Mouse (Mus musculus) lung, adult 2 months (tissue): Measurements from ENCODE around the gene Cacna2d3.

Source experiments
- CTCF ChIP-seq: fragments of 200-500 bp; IDR thresholded peaks from 2 replicates; pipeline ENCODE4 v1.5.1; 2011; ENCODE audit warnings: mild to moderate bottlenecking, low read length, control low read depth; ENCODE audit not compliant: insufficient read depth
- POLR2A ChIP-seq: fragments of 200-500 bp; IDR thresholded peaks from 2 replicates; pipeline ENCODE4 v1.6.1; 2011; ENCODE audit warnings: low read depth, mild to moderate bottlenecking, control low read depth, low read length, borderline replicate concordance; ENCODE audit errors: extremely low read depth

DNA sequence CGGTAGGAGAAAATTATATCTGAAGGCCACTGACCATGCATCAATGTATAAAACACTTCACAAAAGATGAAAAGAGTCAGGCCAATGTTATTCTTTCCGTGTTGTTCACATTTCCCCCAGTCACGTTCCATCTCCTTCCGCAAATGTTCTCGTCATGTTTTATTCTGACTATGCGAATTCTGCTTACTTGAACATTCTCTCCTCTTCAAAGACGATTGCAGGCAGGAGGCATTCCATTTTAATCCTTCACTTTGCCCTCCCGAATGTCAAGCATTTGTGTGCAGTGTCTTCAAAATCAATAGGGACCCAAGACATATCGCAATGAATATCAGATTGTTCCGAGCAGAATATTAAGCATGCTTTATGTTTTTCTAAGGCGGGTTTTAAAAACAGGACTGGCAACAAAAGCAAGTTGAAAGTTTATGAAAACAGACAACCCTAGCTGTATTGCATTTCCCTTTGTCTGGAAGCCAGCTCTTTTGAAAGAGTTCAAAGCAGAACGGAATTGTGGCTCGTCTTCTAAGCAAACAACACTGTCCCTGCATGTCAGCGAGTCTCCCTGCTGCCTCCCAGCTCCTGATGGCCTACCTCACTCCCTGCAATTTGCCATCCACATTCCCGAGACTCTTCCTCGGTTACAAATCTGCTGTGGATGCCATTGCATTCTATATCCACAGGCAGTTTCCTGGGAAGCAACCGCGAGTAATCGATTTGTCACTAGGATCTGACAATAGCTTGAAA, 492.5 kb downstream of the Cacna2d3 start:
- no peak for TF ChIP-seq POLR2A
- TF ChIP-seq CTCF: no peak
